Mouse (Mus musculus) layer of hippocampus, adult 9-11 months (tissue): ENCODE results near the gene Rdx.

ENCODE experiments used
- DNase-seq: peaks from one replicate; pipeline ENCODE4 v3.0.0; 2022

The Rdx gene

DNA sequence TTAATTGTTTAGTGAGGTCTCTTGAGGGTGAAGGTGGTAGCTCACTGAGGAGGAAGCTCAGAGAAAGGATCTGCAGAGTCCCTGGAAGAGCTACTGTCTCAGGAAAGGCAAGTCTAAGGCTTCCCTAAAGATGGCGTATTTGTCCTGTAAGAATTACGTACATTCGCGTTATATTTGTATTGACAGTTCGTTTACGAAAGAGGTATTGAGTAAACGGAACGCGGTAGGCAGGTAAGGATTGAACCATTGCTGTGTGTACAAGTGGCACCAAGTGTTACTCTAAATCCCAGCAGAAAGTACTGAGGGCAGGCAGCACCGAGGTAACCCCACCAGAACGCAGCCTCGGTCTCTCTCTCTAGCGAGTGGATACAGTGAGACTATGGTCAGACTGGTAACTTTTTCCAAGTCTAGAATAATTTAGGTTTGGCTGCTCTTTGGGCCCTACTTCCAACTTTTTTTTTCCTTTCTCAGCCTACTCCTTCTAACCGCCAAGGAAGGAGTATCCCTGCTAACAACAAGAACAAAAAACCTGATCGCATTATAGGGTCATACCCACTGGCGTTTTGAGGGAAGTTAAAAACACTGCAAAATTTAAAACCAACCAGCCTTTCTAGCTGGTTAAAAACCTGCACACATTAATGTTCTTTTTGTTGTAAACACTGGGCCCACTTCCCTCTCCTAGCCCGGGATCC is at the start of gene Rdx:
Rdx (plus strand) TSS at position 45 of the 692 bp plus-strand sequence.
- DNase-seq = no peak

GRCm38 (mm10) chr9:52003501-52003900 is 43.5 kb upstream of the Rdx start:
- no peak for DNase-seq

- DNase-seq = no peak
These were observed 39.6 kb upstream of the Rdx start for GRCm38 (mm10) chr9:52007341-52007740.

- no peak for DNase-seq
These were observed 38.5 kb upstream of the Rdx start for GRCm38 (mm10) chr9:52008511-52008910.

- DNase-seq = no peak
These were observed 34.7 kb upstream of the Rdx start for GRCm38 (mm10) chr9:52012311-52012710.

DNA sequence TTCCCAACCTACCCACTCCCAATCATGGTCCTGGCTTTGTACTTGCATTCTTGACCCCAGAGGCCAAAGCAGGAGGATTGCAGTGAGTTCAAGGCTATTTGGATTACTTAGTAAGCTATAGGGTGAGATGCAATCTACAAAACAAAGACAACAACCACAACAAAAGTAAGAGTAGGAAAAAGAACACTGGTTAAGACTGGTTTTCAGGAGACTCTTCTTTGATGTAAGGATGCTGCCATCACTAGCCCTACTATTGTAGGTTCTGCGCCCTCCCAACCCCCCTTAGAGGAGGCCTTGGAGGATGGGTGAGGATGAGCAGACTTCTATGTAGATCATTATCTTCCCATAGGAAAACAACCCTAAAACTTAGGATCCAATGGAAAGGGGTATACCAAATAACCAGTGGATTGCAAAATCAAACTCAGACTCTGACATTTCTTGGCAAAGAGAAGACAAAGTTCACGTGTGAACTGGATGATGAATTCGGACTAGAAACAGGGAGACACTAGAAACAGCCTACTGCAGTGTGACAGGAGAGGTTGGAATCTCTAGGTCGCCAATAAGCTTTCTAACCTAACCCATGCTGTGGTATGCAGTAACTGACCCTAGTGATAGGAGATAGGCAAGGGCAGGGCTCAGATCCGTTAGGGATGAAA is 34.1 kb upstream of the Rdx start:
- DNase-seq = no peak

GRCm38 (mm10) chr9:52013900-52014455 is 33.0 kb upstream of the Rdx start:
- DNase-seq = no peak

DNA sequence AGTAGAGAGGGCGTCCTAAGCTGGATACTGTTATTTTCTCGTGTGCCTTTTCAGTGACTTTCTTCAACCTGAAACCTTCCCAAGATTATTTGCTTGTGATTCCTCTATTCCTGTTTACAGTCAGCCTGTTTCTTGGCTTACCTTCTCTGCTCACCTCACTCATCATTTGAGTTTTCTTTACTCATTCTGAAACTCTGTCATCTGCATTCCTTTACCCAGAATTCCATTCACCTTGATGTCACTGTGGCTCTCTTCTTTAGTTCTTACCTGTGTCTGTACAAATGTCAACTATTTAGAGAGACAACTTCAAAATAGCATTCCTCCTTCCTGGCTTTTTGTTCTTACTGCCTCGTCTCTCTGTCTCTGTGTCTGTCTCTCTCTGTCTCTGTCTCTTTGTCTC is 29.9 kb upstream of the Rdx start:
- DNase-seq = no peak

DNA sequence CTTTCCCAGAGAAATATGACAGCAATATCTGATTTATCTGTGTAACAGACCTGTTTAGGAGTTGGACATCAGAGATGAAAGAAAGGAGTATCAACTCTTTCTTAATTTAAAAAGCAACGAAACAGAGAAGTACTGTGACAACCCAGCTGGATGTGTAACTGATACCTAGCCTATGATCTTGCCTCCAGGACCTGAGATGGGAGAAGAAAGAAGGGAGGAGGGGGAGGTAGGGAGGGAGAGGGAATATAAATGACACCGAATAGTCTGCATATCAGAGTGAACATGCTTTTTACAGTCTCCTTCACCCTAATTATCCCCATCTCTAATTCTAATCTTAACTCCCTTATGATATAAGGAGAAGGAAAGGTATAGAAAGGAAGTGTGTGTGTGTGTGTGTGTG is 29.1 kb upstream of the Rdx start:
- no peak for DNase-seq

DNA sequence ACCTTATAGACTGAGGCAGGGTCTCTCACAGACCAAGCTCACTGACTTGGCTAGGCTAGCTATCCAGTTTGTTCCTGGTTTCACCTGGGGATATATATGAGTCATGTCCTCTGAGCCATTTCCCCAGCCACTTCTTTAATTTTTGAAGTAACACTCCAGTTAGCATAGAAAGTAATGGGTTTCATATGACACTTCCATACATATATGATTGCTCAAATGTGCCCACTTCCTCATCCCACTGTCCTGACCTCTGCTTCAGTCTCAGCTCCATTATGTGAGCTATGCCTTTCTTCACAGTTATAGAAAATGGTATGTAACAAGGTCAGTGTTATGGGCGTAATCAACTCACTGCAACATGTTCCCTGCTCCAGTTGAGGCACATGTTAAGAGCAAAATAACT is 28.5 kb upstream of the Rdx start:
- DNase-seq = no peak

- DNase-seq = no peak
These were observed 19.5 kb upstream of the Rdx start for GRCm38 (mm10) chr9:52027257-52028020.

DNA sequence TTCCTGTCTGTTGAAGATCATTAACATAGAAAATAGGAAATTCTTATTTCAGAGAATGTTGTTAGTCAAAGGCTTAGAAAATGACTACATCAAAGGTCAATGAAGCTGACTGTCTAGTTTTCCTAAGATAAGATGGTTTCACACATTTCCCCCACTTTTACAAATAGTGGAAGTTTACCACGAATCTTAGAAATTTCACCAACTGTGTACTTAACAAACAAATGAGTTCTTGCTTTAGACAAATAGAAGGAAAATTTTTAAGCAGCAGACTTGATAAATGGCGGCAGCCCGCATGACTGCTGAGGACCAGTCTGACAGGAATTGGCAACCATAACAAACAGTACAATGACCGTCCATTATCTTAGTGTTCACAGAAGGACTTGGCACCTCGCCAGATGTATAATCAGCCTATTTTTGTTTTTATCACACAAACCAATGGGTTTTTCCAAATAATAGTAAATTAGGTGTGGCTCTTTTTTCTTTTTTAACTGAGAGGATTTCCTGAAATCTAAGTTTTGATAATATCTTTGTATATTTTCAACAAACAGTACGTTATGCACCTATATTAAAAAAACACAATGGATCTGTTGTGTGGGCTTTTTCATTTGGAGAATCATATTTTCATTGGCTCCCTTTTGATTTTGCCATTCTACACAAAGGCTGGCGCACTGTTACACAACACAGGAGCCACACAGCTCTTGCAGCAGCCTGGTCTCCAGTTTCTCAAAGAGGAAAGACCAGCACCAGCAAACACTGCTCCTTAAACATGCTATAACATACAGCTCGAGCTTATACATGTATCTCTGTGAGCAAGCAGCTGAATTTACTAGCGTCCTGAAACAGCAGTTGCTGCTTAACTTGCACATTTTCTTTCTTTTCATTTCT is 18.2 kb upstream of the Rdx start:
- peak; percentile 32 for DNase-seq

DNA sequence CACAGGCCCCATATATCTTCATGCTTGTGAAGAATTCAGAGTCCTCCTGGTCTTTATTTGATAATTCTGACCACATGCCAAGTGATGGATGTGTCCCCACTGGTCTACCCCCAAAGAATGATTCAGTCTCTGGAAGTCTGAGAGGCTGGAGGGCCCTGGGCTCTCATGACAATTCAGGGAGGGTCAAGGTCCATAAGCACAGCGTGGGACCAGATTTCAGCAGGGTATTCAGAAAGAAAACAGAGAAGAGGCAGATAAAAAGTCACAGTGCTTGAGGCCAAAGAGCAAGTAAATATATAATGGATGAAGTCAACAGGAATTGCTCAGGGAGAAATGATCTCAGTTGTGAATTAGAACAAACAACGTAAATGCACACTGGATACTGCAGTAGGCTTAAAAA is 15.5 kb upstream of the Rdx start:
- no peak for DNase-seq

GRCm38 (mm10) chr9:52037493-52037892 is 9.5 kb upstream of the Rdx start:
- DNase-seq = no peak

GRCm38 (mm10) chr9:52041657-52042056 is 5.3 kb upstream of the Rdx start:
- no peak for DNase-seq

GRCm38 (mm10) chr9:52046686-52047085 is 287 bp upstream of the Rdx start:
- no peak for DNase-seq

DNA sequence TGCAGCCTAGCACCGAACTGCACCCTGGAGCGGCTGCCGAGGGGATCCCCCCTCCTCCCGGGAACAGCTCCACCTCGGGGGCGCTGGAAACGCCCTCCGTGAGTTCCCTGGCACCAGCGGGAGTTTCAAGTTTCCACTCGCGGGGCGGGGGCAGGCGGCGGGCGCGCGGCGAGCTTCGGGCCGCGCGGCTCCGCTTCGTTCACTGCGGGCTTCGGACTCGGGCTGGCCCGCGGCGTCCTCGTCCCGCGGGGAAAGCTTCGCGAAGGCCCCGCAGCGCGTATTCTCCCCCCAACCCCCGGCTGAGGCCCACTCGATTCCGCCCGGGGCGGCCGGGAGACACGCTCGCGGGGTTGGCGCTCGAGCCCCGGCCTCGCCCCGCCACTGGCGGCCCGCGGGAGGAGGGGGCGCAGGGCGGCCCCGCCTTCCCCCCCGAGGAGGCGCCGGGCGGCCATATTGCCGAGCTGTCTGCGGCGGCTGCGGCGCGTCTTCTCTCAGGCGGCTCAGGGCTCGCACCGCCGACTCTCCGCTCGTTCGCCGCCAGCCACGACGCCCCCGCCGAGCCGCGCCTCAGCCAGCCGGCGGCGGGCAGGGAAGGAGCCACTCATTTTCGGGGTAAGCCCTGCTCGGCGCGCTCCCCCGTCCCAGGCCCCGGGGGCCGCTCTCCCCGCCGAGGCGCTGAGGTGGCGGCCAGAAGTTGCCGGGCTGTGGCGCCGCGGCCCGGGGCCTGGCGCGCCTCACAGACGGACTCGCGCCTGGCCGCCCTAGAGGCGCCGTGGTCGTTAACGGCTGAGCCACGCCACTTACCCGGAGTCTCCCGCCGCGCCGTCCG is 1.1 kb downstream of the Rdx start:
- DNase-seq = peak; percentile 69

DNA sequence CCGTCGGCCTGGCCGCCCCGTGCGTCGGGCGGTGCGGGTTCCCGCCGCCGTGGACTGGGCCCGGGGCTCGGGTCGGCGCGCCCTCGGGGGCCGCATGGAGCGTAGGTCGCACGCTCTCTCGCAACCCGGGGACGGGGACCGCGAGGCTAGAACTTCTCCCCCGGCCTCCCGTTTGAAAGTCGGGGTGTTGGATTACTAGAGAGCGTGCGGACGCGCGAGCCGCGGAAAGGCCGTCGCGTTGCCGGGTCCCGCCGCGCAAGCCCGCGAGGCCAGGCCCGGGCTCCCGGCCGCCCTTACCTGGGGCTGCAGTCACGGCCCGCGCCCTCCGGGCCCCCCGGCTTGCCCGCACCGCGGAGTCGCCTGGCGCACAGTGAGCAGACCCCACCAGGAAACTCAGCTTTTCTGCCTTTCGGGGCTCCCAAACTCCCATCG is 1.7 kb downstream of the Rdx start:
- no peak for DNase-seq

DNA sequence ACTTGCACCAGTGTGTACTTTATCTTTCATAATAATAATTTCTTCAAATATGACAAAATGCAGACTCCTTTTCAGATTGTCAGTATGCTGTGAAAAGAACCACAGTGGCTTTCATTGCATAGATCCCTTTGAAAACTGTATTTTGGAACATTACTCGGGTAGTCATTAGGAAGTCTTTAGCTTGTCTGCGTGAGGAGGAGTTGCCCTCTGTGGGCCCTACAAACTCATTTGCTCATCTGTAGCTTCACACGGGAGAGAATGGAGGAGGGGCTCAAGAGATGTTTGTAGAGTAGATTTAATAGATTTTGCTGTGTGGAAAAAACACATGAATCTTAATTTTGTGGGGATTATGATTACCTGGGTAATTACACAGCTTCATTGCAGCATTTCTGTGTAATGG is 2.6 kb downstream of the Rdx start:
- no peak for DNase-seq

- DNase-seq = no peak
These were observed 3.4 kb downstream of the Rdx start for GRCm38 (mm10) chr9:52050361-52050760.

DNA sequence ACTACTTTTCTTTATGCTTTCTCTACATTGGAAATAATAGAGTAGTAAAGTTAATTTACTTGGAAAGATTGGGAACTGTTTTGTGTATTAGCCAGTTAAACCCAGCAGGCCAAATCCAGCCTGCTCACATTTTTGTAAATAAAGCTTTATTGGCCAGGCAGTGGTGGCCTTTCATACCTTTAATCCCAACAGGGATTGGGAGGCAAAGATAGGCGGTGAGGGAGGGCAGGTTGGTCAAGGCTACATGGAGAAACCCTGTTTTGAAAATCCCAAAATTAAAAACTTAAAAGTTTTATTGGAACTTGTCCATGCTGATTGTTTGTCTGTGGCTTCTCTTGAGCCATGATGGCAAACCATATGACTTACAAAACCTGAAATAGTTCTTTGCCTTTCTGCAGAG is 5.2 kb downstream of the Rdx start:
- DNase-seq = no peak

DNA sequence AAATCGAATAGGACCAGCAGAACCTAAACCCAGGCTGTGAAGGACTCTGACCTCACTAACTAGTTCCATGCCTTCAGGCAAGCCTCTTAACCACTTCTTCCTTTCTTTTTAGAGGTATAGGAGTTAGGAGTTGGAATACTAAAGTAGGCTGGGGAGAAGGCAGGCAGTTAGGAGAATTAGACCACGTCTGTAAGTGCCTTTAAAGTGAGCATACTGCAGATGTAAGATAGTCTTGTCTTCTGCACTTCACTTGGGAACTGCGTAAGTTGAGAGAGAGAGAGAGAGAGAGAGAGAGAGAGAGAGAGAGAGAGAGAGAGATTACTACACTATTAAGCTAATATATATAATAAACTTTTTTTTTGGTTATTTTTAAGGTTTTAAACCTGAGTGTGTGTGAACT is 8.3 kb downstream of the Rdx start:
- DNase-seq = no peak
